1 mouse cellular context compared by ENCODE assay signal in the genomic region with DNA sequence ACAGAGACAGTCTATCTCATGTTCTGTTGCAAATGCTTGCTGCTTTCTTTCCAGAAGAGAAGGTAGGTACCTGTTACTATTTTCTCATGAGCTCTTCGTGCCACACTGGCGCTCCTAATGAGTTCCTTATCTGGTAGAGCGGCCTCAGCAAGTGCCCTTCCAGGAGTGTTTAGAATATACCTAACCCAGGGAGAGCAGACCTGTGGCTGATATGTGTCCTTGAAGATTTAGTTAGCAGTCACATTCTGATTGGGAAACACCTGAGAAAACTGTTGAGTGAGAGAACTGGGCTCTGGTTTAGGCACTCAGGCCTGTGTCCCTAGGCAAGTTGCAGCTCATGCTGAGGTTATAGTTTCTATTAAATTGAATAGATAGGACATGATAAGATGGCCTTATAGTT.
TF ChIP-seq lines count a peak whose summit lies in the region.

No protein-coding gene starts in this region.

TF ChIP-seq in MEL, 35 proteins besides CTCF, POLR2A, EP300 and RAD21:
- no peak for TF ChIP-seq TBP (IDR thresholded peaks at IDR 0.05; ENCODE audit: low read depth, low read length)
- no peak for TF ChIP-seq CHD2 (IDR thresholded peaks at IDR 0.05; ENCODE audit: low read length)
- TF ChIP-seq MEF2A (IDR thresholded peaks at IDR 0.05; ENCODE audit: extremely low read depth, insufficient replicate concordance, low read depth, low read length, poor library complexity, severe bottlenecking): no peak
- no peak for TF ChIP-seq CHD1 (IDR thresholded peaks at IDR 0.05; ENCODE audit: low read depth, low read length)
- TF ChIP-seq MXI1 (IDR thresholded peaks at IDR 0.05; ENCODE audit: low read depth, low read length): no peak
- no peak for TF ChIP-seq ZMIZ1 (IDR thresholded peaks at IDR 0.05; ENCODE audit: low read depth, low read length)
- TF ChIP-seq BHLHE40 (IDR thresholded peaks at IDR 0.05; ENCODE audit: borderline replicate concordance, low read depth, low read length): no peak
- TF ChIP-seq MAFK (IDR thresholded peaks at IDR 0.05; ENCODE audit: borderline replicate concordance, low read depth, low read length): no peak
- no peak for TF ChIP-seq ZC3H11A (IDR thresholded peaks at IDR 0.05; ENCODE audit: low read depth, low read length)
